Mouse (Mus musculus) myocyte (in vitro differentiated cells): ENCODE results near the gene Limch1.

Source experiments
- CEBPB ChIP-seq: IDR thresholded peaks from 2 replicates; pipeline ENCODE4 v1.6.1; 2011; ENCODE audit warnings: mild to moderate bottlenecking, moderate library complexity; ENCODE audit not compliant: poor library complexity, insufficient read depth, severe bottlenecking
- E2F4 ChIP-seq: IDR thresholded peaks from one replicate; pipeline ENCODE4 v1.6.1; 2011; ENCODE audit warnings: mild to moderate bottlenecking, control low read depth, moderate library complexity; ENCODE audit not compliant: insufficient read depth
- MAX ChIP-seq: IDR thresholded peaks from one replicate; pipeline ENCODE4 v1.6.1; 2011; ENCODE audit warnings: low read depth, mild to moderate bottlenecking, control low read depth
- MYOG ChIP-seq, 3 experiments: IDR thresholded peaks; one replicate each; pipeline ENCODE4 v1.6.1; 2011; ENCODE audit warnings: control low read depth in 2 of 3, low read depth in 2 of 3, mild to moderate bottlenecking in 2 of 3; ENCODE audit not compliant: insufficient read length in 2 of 3, control insufficient read depth in 1 of 3, insufficient read depth in 1 of 3
- POLR2A ChIP-seq: IDR thresholded peaks from one replicate; pipeline ENCODE4 v1.6.1; 2011; ENCODE audit warnings: low read depth, mild to moderate bottlenecking, control low read depth, moderate library complexity; ENCODE audit not compliant: insufficient read length
- POLR2AphosphoS2 ChIP-seq: IDR thresholded peaks from one replicate; pipeline ENCODE4 v1.6.1; 2011; ENCODE audit warnings: low read depth, control low read depth; ENCODE audit not compliant: insufficient read length
- SRF ChIP-seq: IDR thresholded peaks from one replicate; pipeline ENCODE4 v1.6.1; 2011; ENCODE audit warnings: low read depth; ENCODE audit not compliant: control insufficient read depth, insufficient read length
- TCF12 ChIP-seq: IDR thresholded peaks from one replicate; pipeline ENCODE4 v1.6.1; 2011; ENCODE audit warnings: mild to moderate bottlenecking, control low read depth; ENCODE audit not compliant: poor library complexity, insufficient read depth, severe bottlenecking
- TCF3 ChIP-seq: IDR thresholded peaks from one replicate; pipeline ENCODE4 v1.6.1; 2011; ENCODE audit warnings: low read depth, control low read depth; ENCODE audit not compliant: insufficient read length
- USF1 ChIP-seq: IDR thresholded peaks from one replicate; pipeline ENCODE4 v1.6.1; 2011; ENCODE audit warnings: low read depth, mild to moderate bottlenecking, control low read depth, moderate library complexity

GRCm38 (mm10) chr5:66998341-66998740 lies 252.7 kb downstream of the Limch1 start:
- TF ChIP-seq POLR2A = no peak
- no peak for TF ChIP-seq CEBPB
- TF ChIP-seq USF1 = no peak
- TF ChIP-seq MAX = no peak
- no peak for TF ChIP-seq TCF12
- no peak for TF ChIP-seq POLR2AphosphoS2
- TF ChIP-seq TCF3 = no peak
- no peak for TF ChIP-seq E2F4
- no peak for TF ChIP-seq SRF
- TF ChIP-seq MYOG (IDR thresholded peaks at IDR 0.05; ENCODE audit: control insufficient read depth in 1 of 3, insufficient read depth in 1 of 3, insufficient read length in 2 of 3, low read depth in 2 of 3) = no peak
